Mouse (Mus musculus) midbrain, embryonic 16.5 days (tissue): ENCODE results near the gene Itgax. TPM values are rescaled to one million over a fixed set of nuclear protein-coding genes. Genes with fewer than 3 reads are reported as not detected.

ENCODE experiments used
- ATAC-seq: fragments of 200-750 bp; cut with Nextera tagmentation; 2 replicates; pipeline ENCODE4 v1.8.0; 2017; ENCODE audit warnings: moderate TSS enrichment
- H3K27ac ChIP-seq: fragments of 300-500 bp; sonication (generic); 2 replicates; pipeline ENCODE4 v1.5.1; 2014; ENCODE audit warnings: mild to moderate bottlenecking, low read length, mixed read lengths
- H3K27me3 ChIP-seq: fragments of 300-500 bp; sonication (generic); 2 replicates; pipeline ENCODE4 v1.6.1; 2014; ENCODE audit warnings: low read depth, low read length, mixed read lengths; ENCODE audit not compliant: control insufficient read depth, insufficient read depth
- H3K36me3 ChIP-seq: fragments of 300-500 bp; sonication (generic); 2 replicates; pipeline ENCODE4 v1.6.1; 2014; ENCODE audit warnings: mild to moderate bottlenecking, low read length, moderate library complexity, mixed read lengths; ENCODE audit not compliant: control insufficient read depth, insufficient read depth
- H3K4me1 ChIP-seq: fragments of 300-500 bp; sonication (generic); 2 replicates; pipeline ENCODE4 v1.6.1; 2014; ENCODE audit warnings: mild to moderate bottlenecking, low read length, mixed read lengths; ENCODE audit not compliant: control insufficient read depth, insufficient read depth
- H3K4me2 ChIP-seq: fragments of 300-500 bp; sonication (generic); 2 replicates; pipeline ENCODE4 v1.6.1; 2014; ENCODE audit warnings: mild to moderate bottlenecking, low read length, mixed read lengths
- H3K4me3 ChIP-seq: fragments of 300-500 bp; sonication (generic); 2 replicates; pipeline ENCODE4 v1.5.1; 2014; ENCODE audit warnings: low read depth, mild to moderate bottlenecking, low read length, moderate library complexity, mixed read lengths
- H3K9ac ChIP-seq: fragments of 300-500 bp; sonication (generic); 2 replicates; pipeline ENCODE4 v1.6.1; 2014; ENCODE audit warnings: low read depth, low read length, mixed read lengths
- H3K9me3 ChIP-seq: fragments of 300-500 bp; sonication (generic); replicated peaks from 2 replicates; pipeline ENCODE4 v1.6.1; 2014; ENCODE audit warnings: mild to moderate bottlenecking, low read length, mixed read lengths; ENCODE audit not compliant: control insufficient read depth, poor library complexity, severe bottlenecking
- WGBS: fragments of 180-500 bp; shearing (Covaris S2); extraction: QIAGEN DNeasy Blood & Tissue Kit; methylation state at CpG from one replicate; pipeline ENCODE4 v1.1.7; 2014; 5-methylcytosine and 5-hydroxymethylcytosine counted together
- polyA plus RNA-seq: library from polyadenylated mRNA; unstranded; fragments of >200 nt; fragmentation: Nextera tagmentation; extraction: Ambion mirVana; gene quantifications from 2 replicates; pipeline ENCODE4 v1.2.1, GENCODE M21; 2015

Itgax gene
- polyA plus RNA-seq, 1 experiment from 2014 or later, result 0.21 TPM

DNA sequence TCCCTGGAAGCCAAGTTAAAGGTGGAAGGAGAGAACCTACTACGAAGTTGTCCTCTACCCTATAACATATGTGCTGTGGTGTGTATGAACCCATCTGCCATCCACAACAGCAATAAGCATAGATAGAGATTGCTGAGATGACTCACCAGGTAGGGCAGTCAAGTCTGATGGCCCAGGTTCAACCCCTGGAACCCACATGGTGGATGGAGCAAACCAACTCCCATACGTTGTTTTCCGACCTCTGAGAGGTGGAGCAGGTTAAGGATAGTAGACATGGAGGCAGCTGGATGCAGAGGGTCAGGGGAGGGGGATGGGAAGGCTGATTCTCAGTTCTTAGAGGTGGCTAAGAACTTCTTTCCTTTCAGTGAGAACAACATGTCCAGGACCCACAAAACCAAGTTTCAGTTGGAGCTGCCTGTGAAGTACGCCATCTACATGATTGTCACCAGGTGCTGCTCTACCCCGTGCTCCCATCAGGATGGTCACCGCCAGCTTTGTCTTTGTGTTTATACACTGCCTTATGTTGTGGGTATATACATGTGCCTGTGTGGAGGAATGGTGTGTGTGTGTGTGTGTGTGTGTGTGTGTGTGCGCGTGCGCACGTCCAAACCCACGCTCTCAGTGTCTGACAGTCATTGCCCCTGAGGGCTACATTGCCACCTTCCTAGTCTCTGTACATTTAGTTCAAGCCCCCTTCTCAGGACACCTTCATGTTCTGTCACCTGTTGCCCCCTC lies 14.8 kb upstream of the Itgax start:
- no peak overlapping the region for H3K9ac ChIP-seq
- H3K27me3 ChIP-seq, result no peaks in the 10 kb centered on the region
- no peaks in the 10 kb centered on the region for H3K4me1 ChIP-seq
- no peaks in the 10 kb centered on the region for H3K9me3 ChIP-seq
- H3K4me2 ChIP-seq, result no peak overlapping the region
- no peaks in the 10 kb centered on the region for H3K36me3 ChIP-seq
- ATAC-seq, result no peak
- H3K4me3 ChIP-seq, result no peak overlapping the region
- H3K27ac ChIP-seq, result no peak overlapping the region
- WGBS, result 97% methylated on average over 11 of the region's 11 CpGs

DNA sequence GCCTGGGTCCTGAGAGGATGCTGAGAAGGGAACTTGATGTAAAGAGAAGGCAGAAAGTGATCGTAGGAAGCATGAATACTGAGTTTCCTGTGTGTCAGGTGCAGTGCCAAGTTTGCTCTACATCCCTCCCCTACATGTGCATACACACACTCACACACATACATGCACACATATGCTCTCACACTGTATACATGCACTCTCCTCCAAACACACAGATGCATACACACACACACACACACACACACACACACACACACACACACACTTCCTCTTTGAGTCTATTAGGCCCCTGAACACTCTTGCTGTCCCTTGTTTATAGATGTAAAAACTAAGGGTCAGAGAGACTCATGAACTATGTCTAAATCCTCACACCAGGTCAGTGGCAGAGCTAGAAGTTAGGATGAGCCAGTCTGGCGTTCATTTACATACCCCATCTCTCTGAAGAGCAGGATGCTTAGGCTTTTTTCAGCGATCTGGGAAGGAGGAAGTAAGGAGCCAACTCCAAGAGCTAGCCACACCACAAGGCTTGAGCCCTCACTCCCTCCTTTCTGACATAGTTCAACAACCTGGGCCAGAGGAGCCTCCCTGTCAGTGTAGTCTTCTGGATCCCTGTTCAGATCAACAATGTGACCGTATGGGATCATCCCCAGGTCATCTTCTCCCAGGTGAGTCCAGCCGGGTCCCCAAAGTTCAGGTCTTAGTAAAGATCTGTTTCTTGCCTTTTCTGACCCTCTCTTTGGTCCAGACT lies 14.0 kb upstream of the Itgax start:
- H3K9ac ChIP-seq, result no peak overlapping the region
- H3K4me1 ChIP-seq, result no peaks in the 10 kb centered on the region
- H3K27me3 ChIP-seq, result no peaks in the 10 kb centered on the region
- no peak for ATAC-seq
- 87% methylated on average over 5 of the region's 5 CpGs for WGBS
- no peaks in the 10 kb centered on the region for H3K36me3 ChIP-seq
- no peak overlapping the region for H3K27ac ChIP-seq
- no peaks in the 10 kb centered on the region for H3K9me3 ChIP-seq
- H3K4me2 ChIP-seq, result no peak overlapping the region
- no peak overlapping the region for H3K4me3 ChIP-seq

DNA sequence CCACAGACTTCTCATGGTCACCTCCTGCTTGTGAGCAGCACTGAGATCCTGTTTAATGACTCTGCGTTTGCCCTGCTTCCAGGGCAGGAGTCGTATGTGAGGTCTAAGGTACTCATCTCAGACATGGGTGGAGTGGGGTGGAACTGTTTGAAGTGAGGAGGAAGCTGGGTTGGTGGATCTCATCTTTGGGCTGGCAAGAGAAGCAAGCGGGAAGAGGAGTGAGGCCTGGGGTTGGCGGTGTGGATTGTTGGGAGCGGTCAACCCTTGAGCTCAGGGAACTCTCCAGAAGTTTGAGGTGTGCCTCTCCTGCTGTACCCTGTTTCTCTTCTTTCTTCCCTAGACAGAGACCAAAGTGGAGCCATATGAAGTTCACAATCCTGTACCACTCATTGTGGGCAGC lies 13.0 kb upstream of the Itgax start:
- Histone ChIP-seq H3K4me1 (no peaks in the 10 kb centered on the region), H3K36me3 (no peaks in the 10 kb centered on the region), H3K4me2 (no peak overlapping the region), H3K27me3 (no peaks in the 10 kb centered on the region), H3K27ac (no peak overlapping the region), H3K4me3 (no peak overlapping the region), H3K9ac (no peak overlapping the region), H3K9me3 (no peaks in the 10 kb centered on the region)
- ATAC-seq, result no peak
- WGBS, result 95% methylated on average over 5 of the region's 5 CpGs

- Histone ChIP-seq H3K4me2 (no peak overlapping the region), H3K4me3 (no peak overlapping the region), H3K4me1 (no peaks in the 10 kb centered on the region), H3K9ac (no peak overlapping the region), H3K27me3 (no peaks in the 10 kb centered on the region), H3K27ac (no peak overlapping the region), H3K36me3 (no peaks in the 10 kb centered on the region), H3K9me3 (no peaks in the 10 kb centered on the region)
- no peak for ATAC-seq
- WGBS, result 90% methylated on average over 6 of the region's 6 CpGs
Observed at GRCm38 (mm10) chr7:128119726-128120490, 9.4 kb upstream of the Itgax start.

GRCm38 (mm10) chr7:128132148-128132547 lies 2.8 kb downstream of the Itgax start:
- Histone ChIP-seq H3K27me3 (no peaks in the 10 kb centered on the region), H3K27ac (no peak overlapping the region), H3K4me1 (no peaks in the 10 kb centered on the region), H3K9me3 (no peaks in the 10 kb centered on the region), H3K4me3 (no peak overlapping the region), H3K9ac (no peak overlapping the region), H3K4me2 (no peak overlapping the region), H3K36me3 (no peaks in the 10 kb centered on the region)
- ATAC-seq, result no peak
- WGBS, result 92% methylated on average over 5 of the region's 5 CpGs

- Histone ChIP-seq H3K36me3 (no peaks in the 10 kb centered on the region), H3K9me3 (no peaks in the 10 kb centered on the region), H3K4me3 (no peak overlapping the region), H3K9ac (no peak overlapping the region), H3K27me3 (no peaks in the 10 kb centered on the region), H3K4me1 (no peaks in the 10 kb centered on the region), H3K4me2 (no peak overlapping the region), H3K27ac (no peak overlapping the region)
- 87% methylated on average over 2 of the region's 2 CpGs for WGBS
- no peak for ATAC-seq
Observed at GRCm38 (mm10) chr7:128133596-128133995, 4.2 kb downstream of the Itgax start.

- H3K27me3 ChIP-seq, result no peaks in the 10 kb centered on the region
- H3K4me3 ChIP-seq, result no peak overlapping the region
- H3K9ac ChIP-seq, result no peak overlapping the region
- WGBS, result 56% methylated on average over 4 of the region's 4 CpGs
- no peaks in the 10 kb centered on the region for H3K9me3 ChIP-seq
- H3K36me3 ChIP-seq, result no peaks in the 10 kb centered on the region
- H3K4me2 ChIP-seq, result no peak overlapping the region
- no peak for ATAC-seq
- no peak overlapping the region for H3K27ac ChIP-seq
- no peaks in the 10 kb centered on the region for H3K4me1 ChIP-seq
Observed at GRCm38 (mm10) chr7:128136927-128137326, 7.6 kb downstream of the Itgax start.

- H3K4me2 ChIP-seq, result no peak overlapping the region
- H3K4me3 ChIP-seq, result no peak overlapping the region
- no peaks in the 10 kb centered on the region for H3K4me1 ChIP-seq
- no peaks in the 10 kb centered on the region for H3K27me3 ChIP-seq
- no peak overlapping the region for H3K27ac ChIP-seq
- ATAC-seq, result no peak
- H3K9me3 ChIP-seq, result no peaks in the 10 kb centered on the region
- H3K36me3 ChIP-seq, result no peaks in the 10 kb centered on the region
- 94% methylated on average over 6 of the region's 6 CpGs for WGBS
- no peak overlapping the region for H3K9ac ChIP-seq
Observed at GRCm38 (mm10) chr7:128139611-128140010, 10.3 kb downstream of the Itgax start.

GRCm38 (mm10) chr7:128150970-128151369 lies 21.6 kb downstream of the Itgax start:
- Histone ChIP-seq H3K9ac (no peak overlapping the region), H3K4me2 (no peak overlapping the region), H3K9me3 (no peaks in the 10 kb centered on the region), H3K27me3 (no peaks in the 10 kb centered on the region), H3K36me3 (no peaks in the 10 kb centered on the region), H3K4me3 (no peak overlapping the region), H3K4me1 (0 out of 2 replicates have a peak, but pooled peaks cover 2% of the 10 kb centered on the region), H3K27ac (no peak overlapping the region)
- WGBS, result 93% methylated on average over 8 of the region's 8 CpGs
- ATAC-seq, result no peak
